In genomic region chr13:9040626-9041025, GRCm38 (mm10) we compare ENCODE assay signal across 21 mouse cellular contexts. TPM values are rescaled to one million over a fixed set of nuclear protein-coding genes. Genes with fewer than 3 reads are reported as not detected.
A peak's percentile ranks its signal among the peaks of the same experiment; 100 is the strongest.
DNase-seq lines count a peak whose midpoint lies in the region; ATAC-seq and TF ChIP-seq lines count a peak whose summit lies in the region.
"Had no signal": no experiment of that assay in that cellular context is flagged by ENCODE, and none has a peak within 500 bp of the region (broad histone marks: within the 10 kb centered on the region; RNA-seq: fewer than 3 reads in every experiment).

No protein-coding gene starts in this region.

- H3K4me2 ChIP-seq in kidney, embryonic 14.5 days (replicated peaks; ENCODE audit: low read depth, low read length) = no peak overlapping the region

- no peak for TF ChIP-seq CTCF in kidney, adult 2 months (conservative IDR thresholded peaks at IDR 0.05; ENCODE audit: insufficient read depth, insufficient read length, low read depth, low read length)

- 91% methylated on average over 1 of the region's 1 CpGs for WGBS in kidney, adult 2 months
- no CpG with 5 or more reads among the region's 1 CpGs for WGBS in kidney, embryonic 14.5 days

- no peaks in the 10 kb centered on the region for H3K4me1 ChIP-seq in kidney, adult 2 months (ENCODE audit: control insufficient read depth, insufficient read depth, low read length)
- H3K4me1 ChIP-seq in kidney, embryonic 14.5 days (ENCODE audit: control insufficient read depth, insufficient read depth, low read length) = no peaks in the 10 kb centered on the region

- H3K9ac ChIP-seq in kidney, embryonic 14.5 days (ENCODE audit: low read depth, low read length) = no peak overlapping the region

- DNase-seq in kidney, adult 2 months = peak; percentile 54
- no peak for DNase-seq in kidney, postnatal 4 days
- peak; percentile 38 for DNase-seq in kidney, adult 9 months
- peak; percentile 26 to 63 for DNase-seq in kidney, postnatal 36 days
- no peak for DNase-seq in kidney, adult 18-20 months
- DNase-seq: adrenal gland, adult 2 months; adrenal gland, adult 8-10 months; adrenal gland, postnatal 10 days; adrenal gland, postnatal 14 days; adrenal gland, postnatal 25 days; adrenal gland, postnatal 36 days; B cell, adult 2 months; cerebellum, adult 11 months; cerebellum, adult 11-12 months; cerebellum, adult 18-20 months had no signal

- no peaks in the 10 kb centered on the region for H3K36me3 ChIP-seq in kidney, adult 2 months (ENCODE audit: control insufficient read depth, insufficient read depth, low read length)
- H3K36me3 ChIP-seq in kidney, embryonic 14.5 days (ENCODE audit: control insufficient read depth, insufficient read depth, low read length) = no peaks in the 10 kb centered on the region
- H3K36me3 ChIP-seq: G1E had no signal

- no peak overlapping the region for H3K4me3 ChIP-seq in kidney, adult 2 months (ENCODE audit: insufficient read depth, low read depth, low read length)
- no peak overlapping the region for H3K4me3 ChIP-seq in kidney, embryonic 14.5 days (ENCODE audit: low read length)

- no peaks in the 10 kb centered on the region for H3K27me3 ChIP-seq in kidney, adult 2 months (replicated peaks; ENCODE audit: control insufficient read depth, insufficient read depth, low read length)
- H3K27me3 ChIP-seq in kidney, embryonic 14.5 days (ENCODE audit: control insufficient read depth, insufficient read depth, low read length) = no peaks in the 10 kb centered on the region
- H3K27me3 ChIP-seq: CH12.LX, Patski had no signal

- H3K9me3 ChIP-seq in kidney, embryonic 14.5 days (ENCODE audit: control insufficient read depth, low read length) = no peaks in the 10 kb centered on the region; the same call in 1 of the 2 replicates

- TF ChIP-seq POLR2A in kidney, adult 2 months (IDR thresholded peaks at IDR 0.05; ENCODE audit: low read depth, low read length) = no peak

- H3K27ac ChIP-seq in kidney, adult 2 months (ENCODE audit: insufficient read depth, low read depth, low read length) = no peak overlapping the region
- H3K27ac ChIP-seq in kidney, embryonic 14.5 days (ENCODE audit: low read depth, low read length) = no peak overlapping the region

- ATAC-seq in kidney, embryonic 14.5 days (ENCODE audit: low FRiP score, low TSS enrichment) = no peak
- ATAC-seq: activated CD4-positive, CD25-positive, alpha-beta regulatory T cell, adult 4 months; CD4-positive, CD25-positive, alpha-beta regulatory T cell, adult 4 months; Patski had no signal

RNA-seq across cellular contexts. Expression of gene Gtpbp4, which starts 44.7 kb away (rescaled TPM):
- 4.7 and 7.5 TPM in 2 replicates for polyA plus RNA-seq in kidney, adult 2 months (2012; rRNA removed)
- 91.3 and 102 TPM in 2 replicates for polyA plus RNA-seq in kidney, embryonic 14.5 days (2014; fragmentation: Nextera tagmentation; extraction: Ambion mirVana)

RNA-seq across cellular contexts. Expression of gene Larp4b, which starts 53.1 kb away (rescaled TPM):
- polyA plus RNA-seq in kidney, adult 2 months (2012; rRNA removed) = 17.9 and 21.5 TPM in 2 replicates
- 35.0 and 46.9 TPM in 2 replicates for polyA plus RNA-seq in kidney, embryonic 14.5 days (2014; fragmentation: Nextera tagmentation; extraction: Ambion mirVana)

Comparison
In these comparisons a context has a peak if more than half of its experiments do, and no peak if none do; other contexts are left out.
1. DNase-seq: peak in kidney, adult 2 months (single experiment), kidney, adult 9 months (single experiment) and kidney, postnatal 36 days (2 of 2); none in kidney, postnatal 4 days (0 of 2) and kidney, adult 18-20 months (single experiment).
2. RNA of gene Gtpbp4, which starts 44.7 kb away (polyA plus RNA-seq): 91.3 to 102 TPM in kidney, embryonic 14.5 days; 4.7 to 7.5 TPM in kidney, adult 2 months; every median in the first group is over 10 times any median in the second.